Mouse (Mus musculus) limb, embryonic 13.5 days (tissue): ENCODE measurements around the gene Myo6. TPM values are rescaled to one million over a fixed set of nuclear protein-coding genes. Genes with fewer than 3 reads are reported as not detected.

Experiments
- ATAC-seq: fragments of 200-750 bp; cut with Nextera tagmentation; 2 replicates; pipeline ENCODE4 v1.8.0; 2017; ENCODE audit warnings: low read depth, moderate number of reproducible peaks, moderate TSS enrichment; ENCODE audit not compliant: low FRiP score
- H3K27ac ChIP-seq: fragments of 300-500 bp; sonication (generic); 2 replicates; pipeline ENCODE4 v1.5.1; 2015; ENCODE audit warnings: inconsistent platforms, mild to moderate bottlenecking, moderate library complexity
- H3K27me3 ChIP-seq: fragments of 300-500 bp; sonication (generic); 2 replicates; pipeline ENCODE4 v1.6.1; 2015; ENCODE audit warnings: mild to moderate bottlenecking, inconsistent platforms
- H3K36me3 ChIP-seq: fragments of 300-500 bp; sonication (generic); 2 replicates; pipeline ENCODE4 v1.6.1; 2015; ENCODE audit warnings: inconsistent platforms, mild to moderate bottlenecking, moderate library complexity
- H3K4me1 ChIP-seq: fragments of 300-500 bp; sonication (generic); 2 replicates; pipeline ENCODE4 v1.6.1; 2015; ENCODE audit warnings: inconsistent platforms
- H3K4me2 ChIP-seq: fragments of 300-500 bp; sonication (generic); replicated peaks from 2 replicates; pipeline ENCODE4 v1.6.1; 2015; ENCODE audit warnings: inconsistent platforms, mild to moderate bottlenecking, moderate library complexity
- H3K4me3 ChIP-seq: fragments of 300-500 bp; sonication (generic); 2 replicates; pipeline ENCODE4 v1.5.1; 2015; ENCODE audit warnings: moderate library complexity, mild to moderate bottlenecking, inconsistent platforms
- H3K9ac ChIP-seq: fragments of 300-500 bp; sonication (generic); 2 replicates; pipeline ENCODE4 v1.6.1; 2015; ENCODE audit warnings: mild to moderate bottlenecking, inconsistent platforms
- H3K9me3 ChIP-seq: fragments of 300-500 bp; sonication (generic); 2 replicates; pipeline ENCODE4 v1.6.1; 2016; ENCODE audit warnings: inconsistent platforms
- WGBS: fragments of 180-500 bp; shearing (Covaris S2); methylation state at CpG from one replicate; pipeline ENCODE4 v1.1.7; 2015; 5-methylcytosine and 5-hydroxymethylcytosine counted together
- polyA plus RNA-seq: library from polyadenylated mRNA; unstranded; fragments of >200 nt; fragmentation: Nextera tagmentation; extraction: Ambion mirVana; gene quantifications from 2 replicates; pipeline ENCODE4 v1.2.1, GENCODE M21; 2015

Myo6 gene
- polyA plus RNA-seq, 1 experiment from 2014 or later: 10.9 TPM

DNA sequence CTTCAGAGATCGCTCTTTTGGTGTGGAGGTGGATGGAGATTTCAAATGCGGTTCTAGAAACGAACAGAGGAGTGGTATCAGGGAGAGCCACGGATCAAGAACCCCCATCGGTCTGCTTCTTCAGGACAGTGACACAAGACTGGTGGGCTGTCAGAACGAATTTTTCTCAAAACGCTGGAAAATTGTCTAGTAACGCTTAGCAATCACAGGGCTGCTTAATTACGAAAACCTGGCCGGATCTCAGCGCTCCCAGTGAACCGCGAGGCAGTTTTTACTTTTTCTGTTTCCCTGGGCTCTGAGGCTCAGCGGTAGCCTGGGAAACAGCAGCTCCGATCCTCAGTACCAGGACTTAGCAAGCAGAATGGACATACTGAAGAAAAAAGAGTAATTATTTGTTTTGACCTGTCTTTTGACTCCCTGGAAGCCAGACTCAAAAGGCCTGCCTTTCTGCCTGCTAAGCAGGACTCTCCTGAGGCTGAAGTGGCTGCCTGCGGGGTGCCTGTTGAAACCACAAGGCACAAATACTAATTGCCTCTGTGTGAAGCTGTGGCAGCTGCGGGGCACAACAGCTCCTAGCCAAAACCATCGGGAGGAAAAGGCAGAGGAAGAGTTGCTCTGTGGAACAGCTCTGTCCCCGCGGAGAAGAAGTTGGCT, 187.0 kb downstream of the Myo6 start:
- 29% methylated on average over 20 of the region's 20 CpGs for WGBS
- H3K36me3 ChIP-seq: no peaks in the 10 kb centered on the region
- no peaks in the 10 kb centered on the region for H3K27me3 ChIP-seq
- no peak for ATAC-seq
- no peak overlapping the region for H3K27ac ChIP-seq
- H3K9ac ChIP-seq: no peak overlapping the region
- peaks cover 3% of the 10 kb centered on the region; the same call in 1 of the 2 replicates for H3K4me1 ChIP-seq
- H3K4me2 ChIP-seq: peak overlapping the region; percentile 52
- H3K4me3 ChIP-seq: peak overlapping the region; percentile 20; the same call in 1 of the 2 replicates
- no peaks in the 10 kb centered on the region for H3K9me3 ChIP-seq

DNA sequence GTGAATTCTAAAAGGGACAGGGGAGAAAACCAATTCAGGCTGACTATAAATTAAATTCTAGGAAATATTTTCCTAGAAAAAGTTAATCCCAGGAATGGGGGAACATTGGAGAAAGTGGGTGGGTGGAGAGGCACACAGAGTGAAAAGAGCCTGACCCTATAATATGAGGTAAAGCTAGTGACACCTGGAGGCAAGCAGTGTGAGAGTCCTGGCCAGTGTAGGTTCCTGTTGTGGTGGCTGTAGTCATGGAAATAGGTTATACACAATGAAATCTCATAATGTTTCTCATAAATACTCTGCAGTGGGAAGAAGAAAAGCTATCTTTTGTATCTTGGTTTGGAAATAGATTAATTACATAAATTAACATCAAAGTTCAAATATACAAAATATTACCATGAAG, 195.2 kb downstream of the Myo6 start:
- Histone ChIP-seq H3K9ac (no peak overlapping the region), H3K36me3 (no peaks in the 10 kb centered on the region), H3K27ac (no peak overlapping the region), H3K4me1 (no peaks in the 10 kb centered on the region), H3K4me3 (no peak overlapping the region), H3K27me3 (no peaks in the 10 kb centered on the region), H3K4me2 (no peak overlapping the region), H3K9me3 (no peaks in the 10 kb centered on the region)
- ATAC-seq: no peak

Other genes starting within 250 kb of the Myo6 start
- 4.1 and 4.4 TPM in 2 replicates for gene Filip1, start 152.2 kb upstream of the Myo6 start, polyA plus RNA-seq
- 57.8 and 60.2 TPM in 2 replicates for gene Senp6, start 98.1 kb upstream of the Myo6 start, polyA plus RNA-seq